Mouse (Mus musculus) kidney, embryonic 15.5 days (tissue): ENCODE measurements around the gene Hist2h2aa1. TPM values are rescaled to one million over a fixed set of nuclear protein-coding genes. Genes with fewer than 3 reads are reported as not detected.

Experiments used
- microRNA-seq: library from miRNA; unstranded; fragments of <30 nt; microRNA quantifications from one replicate; pipeline ENCODE4, GENCODE M21; 2016
- polyA plus RNA-seq: library from polyadenylated mRNA; unstranded; fragments of >200 nt; fragmentation: Nextera tagmentation; extraction: Ambion mirVana; gene quantifications from 2 replicates; pipeline ENCODE4 v1.2.1, GENCODE M21; 2015

Gene Hist2h2aa1
- polyA plus RNA-seq, 1 experiment from 2014 or later = 29.7 TPM

Small RNAs within 50 kb of the gene (microRNA-seq; reads per million reads assigned to microRNA genes)
- gene Gm44492 (0.44 reads per million), gene Gm47311 (not detected), gene Gm47313 (not detected)

Other genes starting within 250 kb of the Hist2h2aa1 start
- 43.5 and 44.2 TPM in 2 replicates for gene Plekho1, start 249.5 kb upstream of the Hist2h2aa1 start, polyA plus RNA-seq
- gene Vps45, start 187.0 kb upstream of the Hist2h2aa1 start, polyA plus RNA-seq = 39.0 and 39.1 TPM in 2 replicates
- gene Otud7b, start 141.0 kb upstream of the Hist2h2aa1 start, polyA plus RNA-seq = 21.0 and 22.0 TPM in 2 replicates
- gene Mtmr11, start 83.5 kb upstream of the Hist2h2aa1 start, polyA plus RNA-seq = 24.6 and 29.7 TPM in 2 replicates
- 184 and 193 TPM in 2 replicates for gene Sf3b4, start 73.2 kb upstream of the Hist2h2aa1 start, polyA plus RNA-seq
- 3.0 and 4.9 TPM in 2 replicates for gene Sv2a, start 64.3 kb upstream of the Hist2h2aa1 start, polyA plus RNA-seq
- gene Bola1, start 25.8 kb upstream of the Hist2h2aa1 start, polyA plus RNA-seq = 55.2 and 59.4 TPM in 2 replicates
- 0.86 and 0.90 TPM in 2 replicates for gene Hist2h2ab, start 25.6 kb upstream of the Hist2h2aa1 start, polyA plus RNA-seq
- gene Hist2h2ac, start 24.6 kb upstream of the Hist2h2aa1 start, polyA plus RNA-seq = 10.8 and 11.3 TPM in 2 replicates
- 12.2 and 12.6 TPM in 2 replicates for gene Hist2h2be, start 24.4 kb upstream of the Hist2h2aa1 start, polyA plus RNA-seq
- gene Hist2h3c2, start 6.4 kb upstream of the Hist2h2aa1 start, polyA plus RNA-seq = 7.9 TPM in 2 replicates
- 42.2 and 50.0 TPM in 2 replicates for gene Hist2h2aa2, start 5.2 kb upstream of the Hist2h2aa1 start, polyA plus RNA-seq
- gene Hist2h3c1, start 1.2 kb downstream of the Hist2h2aa1 start, polyA plus RNA-seq = 0.55 and 1.2 TPM in 2 replicates
- 11.6 and 14.3 TPM in 2 replicates for gene Hist2h4, start 17.8 kb downstream of the Hist2h2aa1 start, polyA plus RNA-seq
- 59.3 and 75.1 TPM in 2 replicates for gene Hist2h3b, start 23.2 kb downstream of the Hist2h2aa1 start, polyA plus RNA-seq
- gene Hist2h2bb, start 24.3 kb downstream of the Hist2h2aa1 start, polyA plus RNA-seq = 12.8 and 17.8 TPM in 2 replicates
- gene Fcgr1, start 48.5 kb downstream of the Hist2h2aa1 start, polyA plus RNA-seq = 1.7 TPM in 2 replicates
- 0.15 TPM in 1 of 2 replicates, not detected in the other for gene BC107364, start 206.8 kb downstream of the Hist2h2aa1 start, polyA plus RNA-seq